Mouse (Mus musculus) stomach, postnatal 0 days (tissue): Measurements from ENCODE around the gene Bmp8a. TPM values are rescaled to one million over a fixed set of nuclear protein-coding genes. Genes with fewer than 3 reads are reported as not detected.

ENCODE experiments used
- ATAC-seq: fragments of 200-750 bp; cut with Nextera tagmentation; 2 replicates; pipeline ENCODE4 v1.8.0; 2017; ENCODE audit not compliant: low FRiP score, low TSS enrichment
- DNase-seq: peaks from one replicate; pipeline ENCODE4 v3.0.0-alpha.2; 2016; ENCODE audit warnings: low spot score
- H3K27ac ChIP-seq: fragments of 300-500 bp; sonication (generic); replicated peaks from 2 replicates; pipeline ENCODE4 v1.5.1; 2014; ENCODE audit warnings: mild to moderate bottlenecking, control low read depth
- H3K27me3 ChIP-seq: fragments of 300-500 bp; sonication (generic); 2 replicates; pipeline ENCODE4 v1.6.1; 2014; ENCODE audit warnings: low read length; ENCODE audit not compliant: control insufficient read depth, insufficient read depth
- H3K36me3 ChIP-seq: fragments of 300-500 bp; sonication (generic); 2 replicates; pipeline ENCODE4 v1.6.1; 2014; ENCODE audit warnings: low read length, mixed read lengths; ENCODE audit not compliant: control insufficient read depth, insufficient read depth
- H3K4me1 ChIP-seq: fragments of 300-500 bp; sonication (generic); replicated peaks from 2 replicates; pipeline ENCODE4 v1.6.1; 2014; ENCODE audit warnings: antibody characterized with exemption; ENCODE audit not compliant: control insufficient read depth, insufficient read depth
- H3K4me2 ChIP-seq: fragments of 300-500 bp; sonication (generic); replicated peaks from 2 replicates; pipeline ENCODE4 v1.6.1; 2014; ENCODE audit warnings: low read depth, mild to moderate bottlenecking, control low read depth, moderate library complexity
- H3K4me3 ChIP-seq: fragments of 300-500 bp; sonication (generic); 2 replicates; pipeline ENCODE4 v1.5.1; 2014; ENCODE audit warnings: low read depth, low read length, control low read depth
- H3K9ac ChIP-seq: fragments of 300-500 bp; sonication (generic); 2 replicates; pipeline ENCODE4 v1.6.1; 2014; ENCODE audit warnings: mild to moderate bottlenecking, low read length, control low read depth, mixed read lengths
- H3K9me3 ChIP-seq: fragments of 300-500 bp; sonication (generic); 2 replicates; pipeline ENCODE4 v1.6.1; 2016; ENCODE audit warnings: low read length; ENCODE audit not compliant: control insufficient read depth
- CTCF ChIP-seq: IDR thresholded peaks from 2 replicates; pipeline ENCODE4 v1.5.1; 2016; ENCODE audit warnings: antibody characterized with exemption, low read depth, mild to moderate bottlenecking, moderate library complexity
- EP300 ChIP-seq: optimal IDR thresholded peaks from 2 replicates; pipeline ENCODE3; 2016; ENCODE audit warnings: antibody characterized with exemption
- WGBS: fragments of 180-500 bp; shearing (Covaris S2); extraction: QIAGEN DNeasy Blood & Tissue Kit; methylation state at CpG from one replicate; pipeline ENCODE4 v1.1.7; 2014; 5-methylcytosine and 5-hydroxymethylcytosine counted together
- polyA plus RNA-seq: library from polyadenylated mRNA; unstranded; fragments of >200 nt; fragmentation: Nextera tagmentation; extraction: Ambion mirVana; gene quantifications from 2 replicates; pipeline ENCODE4 v1.2.1, GENCODE M21; 2015

Bmp8a gene
- 0.67 and 0.97 TPM in 2 replicates for polyA plus RNA-seq

- ATAC-seq = peak; percentile 81
- Histone ChIP-seq H3K36me3 (no peaks in the 10 kb centered on the region), H3K4me3 (peak within 1 kb of the TSS; percentile 48), H3K9ac (0 out of 2 replicates have a peak within 1 kb of the TSS, but pooled peaks have one; percentile 5), H3K4me1 (no peaks in the 10 kb centered on the region; the same call in 1 of the 2 replicates), H3K9me3 (no peaks in the 10 kb centered on the region), H3K27ac (peak within 1 kb of the TSS; percentile 58), H3K4me2 (peak within 1 kb of the TSS; percentile 89), H3K27me3 (no peaks in the 10 kb centered on the region)
- no peak for TF ChIP-seq EP300
- peak; percentile 79 for DNase-seq
- under 1% methylated on average over 64 of the region's 65 CpGs for WGBS
These were observed at the start of gene Bmp8a for GRCm38 (mm10) chr4:123342642-123343470. Gene Bmp8a, minus strand, starts transcription at chr4:123343252.

GRCm38 (mm10) chr4:123392187-123392586 is 49.1 kb upstream of the Bmp8a start:
- DNase-seq (no peak), ATAC-seq (no peak)
- H3K9ac ChIP-seq = no peak overlapping the region
- no peak overlapping the region for H3K27ac ChIP-seq
- H3K36me3 ChIP-seq = peaks cover 26% of the 10 kb centered on the region
- no peak overlapping the region for H3K4me2 ChIP-seq
- no peaks in the 10 kb centered on the region for H3K9me3 ChIP-seq
- H3K4me3 ChIP-seq = no peak overlapping the region
- TF ChIP-seq CTCF (peak; percentile 74), EP300 (no peak)
- no peaks in the 10 kb centered on the region for H3K4me1 ChIP-seq
- no peaks in the 10 kb centered on the region for H3K27me3 ChIP-seq
- 100% methylated on average over 1 of the region's 1 CpGs for WGBS

GRCm38 (mm10) chr4:123385028-123385427 is 42.0 kb upstream of the Bmp8a start:
- Histone ChIP-seq H3K27me3 (no peaks in the 10 kb centered on the region), H3K4me1 (no peaks in the 10 kb centered on the region), H3K9ac (no peak overlapping the region), H3K9me3 (no peaks in the 10 kb centered on the region), H3K27ac (no peak overlapping the region), H3K36me3 (peaks cover 57% of the 10 kb centered on the region), H3K4me2 (no peak overlapping the region), H3K4me3 (no peak overlapping the region)
- DNase-seq (no peak), ATAC-seq (no peak)
- WGBS = 75% methylated on average over 1 of the region's 1 CpGs
- TF ChIP-seq EP300 (no peak), CTCF (no peak)

- H3K9ac ChIP-seq = no peak overlapping the region
- peaks cover 55% of the 10 kb centered on the region for H3K36me3 ChIP-seq
- H3K9me3 ChIP-seq = no peaks in the 10 kb centered on the region
- DNase-seq = no peak
- no peaks in the 10 kb centered on the region for H3K4me1 ChIP-seq
- no peaks in the 10 kb centered on the region for H3K27me3 ChIP-seq
- no peak for ATAC-seq
- H3K4me3 ChIP-seq = no peak overlapping the region
- 89% methylated on average over 7 of the region's 7 CpGs for whole genome bisulfite sequencing
- no peak overlapping the region for H3K27ac ChIP-seq
- no peak overlapping the region for H3K4me2 ChIP-seq
- no peak for TF ChIP-seq CTCF
- no peak for TF ChIP-seq EP300
These were observed 40.1 kb upstream of the Bmp8a start for GRCm38 (mm10) chr4:123383173-123383572.

GRCm38 (mm10) chr4:123382051-123382450 is 39.0 kb upstream of the Bmp8a start:
- TF ChIP-seq CTCF (no peak), EP300 (no peak)
- Histone ChIP-seq H3K4me2 (no peak overlapping the region), H3K4me3 (no peak overlapping the region), H3K36me3 (peaks cover 54% of the 10 kb centered on the region), H3K27me3 (no peaks in the 10 kb centered on the region), H3K9me3 (no peaks in the 10 kb centered on the region), H3K9ac (no peak overlapping the region), H3K4me1 (no peaks in the 10 kb centered on the region), H3K27ac (no peak overlapping the region)
- DNase-seq = no peak
- 91% methylated on average over 4 of the region's 4 CpGs for WGBS
- ATAC-seq = no peak

- Histone ChIP-seq H3K4me1 (no peaks in the 10 kb centered on the region), H3K4me2 (no peak overlapping the region), H3K4me3 (no peak overlapping the region), H3K9me3 (no peaks in the 10 kb centered on the region), H3K27me3 (no peaks in the 10 kb centered on the region), H3K36me3 (peaks cover 55% of the 10 kb centered on the region), H3K27ac (no peak overlapping the region), H3K9ac (no peak overlapping the region)
- 87% methylated on average over 11 of the region's 11 CpGs for WGBS
- TF ChIP-seq EP300 (no peak), CTCF (no peak)
- no peak for ATAC-seq
- no peak for DNase-seq
These were observed 38.5 kb upstream of the Bmp8a start for GRCm38 (mm10) chr4:123381598-123381997.
